Mouse (Mus musculus): ENCODE data around the gene Spsb4. TPM values are rescaled to one million over a fixed set of nuclear protein-coding genes. Genes with fewer than 3 reads are reported as not detected.
A peak's percentile ranks its signal among the peaks of the same experiment; 100 is the strongest.
"Not testable (repeated sequence)": the region's sequence is repeated elsewhere in the genome, so short reads cannot be mapped to it uniquely, and the experiment has no call there.

The Spsb4 gene
- total and polyA plus RNA-seq, 2 experiments from 2014 or later = 31.8 to 36.4 TPM

GRCm38 (mm10) chr9:96949551-96949950 lies 69.1 kb downstream of the Spsb4 start:
- DNase-seq (ENCODE audit: low spot score) (peak; percentile 44), ATAC-seq (ENCODE audit: insufficient read depth, low read depth) (peak; percentile 28)
- no peak overlapping the region for H3K4me2 ChIP-seq (ENCODE audit: low read depth, low read length)
- peaks cover 52% of the 10 kb centered on the region for H3K4me1 ChIP-seq (ENCODE audit: control insufficient read depth, insufficient read depth)
- H3K9ac ChIP-seq (replicated peaks; ENCODE audit: low read depth, low read length) = peak overlapping the region; percentile 24; the same call in 1 of the 2 replicates
- no peak for TF ChIP-seq EP300 (IDR thresholded peaks at IDR 0.05; ENCODE audit: low read depth)
- H3K36me3 ChIP-seq (replicated peaks; ENCODE audit: control insufficient read depth, insufficient read depth, low read length) = no peaks in the 10 kb centered on the region
- no peak overlapping the region for H3K4me3 ChIP-seq (ENCODE audit: low read depth, low read length)
- 52% methylated on average over 9 of the region's 9 CpGs for WGBS
- H3K27me3 ChIP-seq (ENCODE audit: control insufficient read depth, insufficient read depth, low read length) = no peaks in the 10 kb centered on the region
- peak overlapping the region; percentile 95 for H3K27ac ChIP-seq (ENCODE audit: low read depth)
- H3K9me3 ChIP-seq (replicated peaks; ENCODE audit: control insufficient read depth, low read length) = no peaks in the 10 kb centered on the region

- WGBS = 74% methylated on average over 5 of the region's 5 CpGs
- Histone ChIP-seq H3K36me3 (replicated peaks; ENCODE audit: control insufficient read depth, insufficient read depth, low read length) (no peaks in the 10 kb centered on the region), H3K27me3 (ENCODE audit: control insufficient read depth, insufficient read depth, low read length) (no peaks in the 10 kb centered on the region), H3K4me2 (ENCODE audit: low read depth, low read length) (no peak overlapping the region), H3K4me1 (ENCODE audit: control insufficient read depth, insufficient read depth) (peaks cover 42% of the 10 kb centered on the region), H3K9me3 (replicated peaks; ENCODE audit: control insufficient read depth, low read length) (no peaks in the 10 kb centered on the region), H3K27ac (ENCODE audit: low read depth) (peak overlapping the region; percentile 95; the same call in 1 of the 2 replicates), H3K9ac (replicated peaks; ENCODE audit: low read depth, low read length) (no peak overlapping the region), H3K4me3 (ENCODE audit: low read depth, low read length) (no peak overlapping the region)
- DNase-seq (ENCODE audit: low spot score) (no peak), ATAC-seq (ENCODE audit: insufficient read depth, low read depth) (no peak)
- TF ChIP-seq EP300 (IDR thresholded peaks at IDR 0.05; ENCODE audit: low read depth) = no peak
- no peak for TF ChIP-seq CTCF (IDR thresholded peaks at IDR 0.05; ENCODE audit: low read depth)
Measured at GRCm38 (mm10) chr9:96948546-96948945, 70.1 kb downstream of the Spsb4 start.

- TF ChIP-seq EP300 (IDR thresholded peaks at IDR 0.05; ENCODE audit: low read depth) (no peak), CTCF (IDR thresholded peaks at IDR 0.05; ENCODE audit: low read depth) (no peak)
- Histone ChIP-seq H3K4me1 (ENCODE audit: control insufficient read depth, insufficient read depth) (peaks cover 33% of the 10 kb centered on the region), H3K9me3 (replicated peaks; ENCODE audit: control insufficient read depth, low read length) (no peaks in the 10 kb centered on the region), H3K4me2 (ENCODE audit: low read depth, low read length) (no peak overlapping the region), H3K4me3 (ENCODE audit: low read depth, low read length) (no peak overlapping the region), H3K9ac (replicated peaks; ENCODE audit: low read depth, low read length) (no peak overlapping the region), H3K36me3 (replicated peaks; ENCODE audit: control insufficient read depth, insufficient read depth, low read length) (no peaks in the 10 kb centered on the region), H3K27me3 (ENCODE audit: control insufficient read depth, insufficient read depth, low read length) (no peaks in the 10 kb centered on the region), H3K27ac (ENCODE audit: low read depth) (0 out of 2 replicates have a peak overlapping the region, but pooled peaks have one; percentile 11)
- ATAC-seq (ENCODE audit: insufficient read depth, low read depth) (no peak), DNase-seq (ENCODE audit: low spot score) (no peak)
- 52% methylated on average over 5 of the region's 5 CpGs for WGBS
Measured at GRCm38 (mm10) chr9:96947171-96947570, 71.5 kb downstream of the Spsb4 start.

- no peak overlapping the region for H3K4me2 ChIP-seq (ENCODE audit: low read depth, low read length)
- 63% methylated on average over 16 of the region's 16 CpGs for WGBS
- ATAC-seq (ENCODE audit: insufficient read depth, low read depth) (no peak), DNase-seq (ENCODE audit: low spot score) (no peak)
- no peaks in the 10 kb centered on the region for H3K9me3 ChIP-seq (replicated peaks; ENCODE audit: control insufficient read depth, low read length)
- H3K27me3 ChIP-seq (ENCODE audit: control insufficient read depth, insufficient read depth, low read length) = no peaks in the 10 kb centered on the region
- TF ChIP-seq CTCF (IDR thresholded peaks at IDR 0.05; ENCODE audit: low read depth) (no peak), EP300 (IDR thresholded peaks at IDR 0.05; ENCODE audit: low read depth) (no peak)
- no peak overlapping the region for H3K27ac ChIP-seq (ENCODE audit: low read depth)
- no peak overlapping the region for H3K9ac ChIP-seq (replicated peaks; ENCODE audit: low read depth, low read length)
- H3K4me3 ChIP-seq (ENCODE audit: low read depth, low read length) = no peak overlapping the region
- H3K36me3 ChIP-seq (replicated peaks; ENCODE audit: control insufficient read depth, insufficient read depth, low read length) = no peaks in the 10 kb centered on the region; the same call in 1 of the 2 replicates
- H3K4me1 ChIP-seq (ENCODE audit: control insufficient read depth, insufficient read depth) = peaks cover 13% of the 10 kb centered on the region
Measured at GRCm38 (mm10) chr9:96944517-96944916, 74.1 kb downstream of the Spsb4 start.

GRCm38 (mm10) chr9:96942975-96943374 lies 75.7 kb downstream of the Spsb4 start:
- no peak for ATAC-seq (ENCODE audit: insufficient read depth, low read depth)
- DNase-seq (ENCODE audit: low spot score) = no peak
- Histone ChIP-seq H3K36me3 (replicated peaks; ENCODE audit: control insufficient read depth, insufficient read depth, low read length) (no peaks in the 10 kb centered on the region; the same call in 1 of the 2 replicates), H3K4me1 (ENCODE audit: control insufficient read depth, insufficient read depth) (peaks cover 4% of the 10 kb centered on the region; the same call in 1 of the 2 replicates), H3K4me3 (ENCODE audit: low read depth, low read length) (no peak overlapping the region), H3K27me3 (ENCODE audit: control insufficient read depth, insufficient read depth, low read length) (no peaks in the 10 kb centered on the region), H3K4me2 (ENCODE audit: low read depth, low read length) (no peak overlapping the region), H3K9ac (replicated peaks; ENCODE audit: low read depth, low read length) (no peak overlapping the region), H3K27ac (ENCODE audit: low read depth) (no peak overlapping the region), H3K9me3 (replicated peaks; ENCODE audit: control insufficient read depth, low read length) (no peaks in the 10 kb centered on the region)
- TF ChIP-seq EP300 (IDR thresholded peaks at IDR 0.05; ENCODE audit: low read depth) (no peak), CTCF (IDR thresholded peaks at IDR 0.05; ENCODE audit: low read depth) (peak; percentile 35)
- WGBS = 88% methylated on average over 3 of the region's 3 CpGs

GRCm38 (mm10) chr9:96938887-96939286 lies 79.8 kb downstream of the Spsb4 start:
- ATAC-seq (ENCODE audit: insufficient read depth, low read depth) (no peak), DNase-seq (ENCODE audit: low spot score) (no peak)
- H3K9me3 ChIP-seq (replicated peaks; ENCODE audit: control insufficient read depth, low read length) = no peaks in the 10 kb centered on the region
- H3K4me3 ChIP-seq (ENCODE audit: low read depth, low read length) = no peak overlapping the region
- H3K36me3 ChIP-seq (replicated peaks; ENCODE audit: control insufficient read depth, insufficient read depth, low read length) = no peaks in the 10 kb centered on the region; the same call in 1 of the 2 replicates
- H3K9ac ChIP-seq (replicated peaks; ENCODE audit: low read depth, low read length) = no peak overlapping the region
- TF ChIP-seq CTCF (IDR thresholded peaks at IDR 0.05; ENCODE audit: low read depth) (no peak), EP300 (IDR thresholded peaks at IDR 0.05; ENCODE audit: low read depth) (no peak)
- H3K27me3 ChIP-seq (ENCODE audit: control insufficient read depth, insufficient read depth, low read length) = 0 out of 2 replicates have a peak, but pooled peaks cover 4% of the 10 kb centered on the region
- H3K4me2 ChIP-seq (ENCODE audit: low read depth, low read length) = no peak overlapping the region
- no peak overlapping the region for H3K27ac ChIP-seq (ENCODE audit: low read depth)
- H3K4me1 ChIP-seq (ENCODE audit: control insufficient read depth, insufficient read depth) = no peaks in the 10 kb centered on the region
- WGBS = 79% methylated on average over 5 of the region's 5 CpGs

GRCm38 (mm10) chr9:96936427-96936826 lies 82.2 kb downstream of the Spsb4 start:
- not testable (repeated sequence) for H3K9me3 ChIP-seq (replicated peaks; ENCODE audit: control insufficient read depth, low read length); DNase-seq (ENCODE audit: low spot score); H3K4me3 ChIP-seq (ENCODE audit: low read depth, low read length); H3K27ac ChIP-seq (ENCODE audit: low read depth); H3K9ac ChIP-seq (replicated peaks; ENCODE audit: low read depth, low read length); H3K4me2 ChIP-seq (ENCODE audit: low read depth, low read length); H3K36me3 ChIP-seq (replicated peaks; ENCODE audit: control insufficient read depth, insufficient read depth, low read length); H3K27me3 ChIP-seq (ENCODE audit: control insufficient read depth, insufficient read depth, low read length); ATAC-seq (ENCODE audit: insufficient read depth, low read depth); H3K4me1 ChIP-seq (ENCODE audit: control insufficient read depth, insufficient read depth)
- WGBS = 85% methylated on average over 2 of the region's 2 CpGs

All from heart, postnatal 0 days (tissue).